Comparison of ENCODE assay signal across 12 mouse cellular contexts in genomic region chr10:114013427-114013826, GRCm38 (mm10).
"Had no signal": no experiment of that assay in that cellular context is flagged by ENCODE, and none has a peak within 500 bp of the region (broad histone marks: within the 10 kb centered on the region; RNA-seq: fewer than 3 reads in every experiment).

No protein-coding gene starts in this region.

- H3K4me1 ChIP-seq: kidney, embryonic 15.5 days; limb, embryonic 13.5 days; neural tube, embryonic 12.5 days had no signal

- H3K9me3 ChIP-seq: kidney, embryonic 15.5 days; limb, embryonic 13.5 days; neural tube, embryonic 12.5 days had no signal

- H3K36me3 ChIP-seq: kidney, embryonic 15.5 days; limb, embryonic 13.5 days; neural tube, embryonic 12.5 days had no signal

- H3K4me3 ChIP-seq: kidney, embryonic 15.5 days; limb, embryonic 13.5 days; neural tube, embryonic 12.5 days had no signal

- H3K4me2 ChIP-seq: kidney, embryonic 15.5 days; limb, embryonic 13.5 days; neural tube, embryonic 12.5 days had no signal

- H3K27ac ChIP-seq: kidney, embryonic 15.5 days; limb, embryonic 13.5 days; liver, embryonic 14.5 days; neural tube, embryonic 12.5 days had no signal

- H3K27me3 ChIP-seq: kidney, embryonic 15.5 days; limb, embryonic 13.5 days; neural tube, embryonic 12.5 days had no signal

- DNase-seq: kidney, postnatal 14 days; left cerebral cortex, postnatal 4 days; lung, adult 18-20 months; retina, postnatal 1 day; right cerebral cortex, postnatal 4 days; spleen, adult 18-20 months; thymus, adult 18-20 months; thymus, postnatal 14 days had no signal

- H3K9ac ChIP-seq: kidney, embryonic 15.5 days; limb, embryonic 13.5 days; liver, embryonic 14.5 days; neural tube, embryonic 12.5 days had no signal
